Mouse (Mus musculus): ENCODE measurements at regions not wholly inside any gene's neighbourhood (a gene's known extent, or its start where the extent isn't known, plus 50 kb on each side); places are given as distances from the start of the nearest gene placed in this dataset.

DNA sequence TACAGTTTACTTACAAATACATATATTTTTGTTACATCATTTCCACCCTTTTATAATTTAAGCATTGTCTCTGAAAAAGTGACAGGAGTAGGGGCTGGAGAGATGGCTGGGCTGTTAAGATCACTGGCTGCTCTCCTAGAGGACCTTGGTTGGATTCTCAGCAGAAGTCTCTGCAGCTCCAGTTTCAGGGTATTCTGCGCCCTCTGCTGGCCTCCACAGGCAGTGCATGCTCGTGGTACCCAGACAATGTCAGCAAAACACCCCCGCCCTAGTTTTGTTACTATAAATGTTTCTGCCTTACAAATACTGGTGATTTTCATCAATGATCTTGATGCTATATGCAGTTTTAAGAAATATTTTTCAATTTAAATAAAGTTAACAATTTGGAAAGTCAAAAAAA, 190.7 kb upstream of the Tas2r134 start:
- Histone ChIP-seq H3K27ac (no peak overlapping the region), H3K36me3 (ENCODE audit: insufficient read depth, low read length) (no peaks in the 10 kb centered on the region)
- WGBS = 39% methylated on average over 3 of the region's 3 CpGs

DNA sequence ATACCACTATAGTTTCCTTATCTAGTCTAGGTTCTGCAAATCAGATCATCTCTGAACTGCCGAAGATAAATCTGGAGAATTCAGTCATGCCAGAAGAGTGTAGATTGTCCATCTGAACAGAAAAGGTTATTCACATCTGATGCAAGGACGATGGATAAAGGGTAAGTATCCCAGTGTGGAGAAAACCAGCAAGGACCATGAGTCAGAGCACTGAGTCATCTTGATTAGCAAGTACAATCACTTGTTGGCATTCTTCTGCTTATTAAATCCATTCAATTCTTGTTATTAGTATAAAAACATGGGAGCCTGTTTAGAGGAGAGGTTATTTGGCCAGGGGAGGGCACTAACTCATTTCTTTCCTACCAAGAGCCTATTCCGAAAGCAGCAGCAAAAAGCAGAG, 195.7 kb upstream of the Tas2r134 start:
- no peak for TF ChIP-seq CTCF (IDR thresholded peaks at IDR 0.05; ENCODE audit: low read depth)
- no peak overlapping the region for H3K27ac ChIP-seq

More for the DNA sequence above, 190.7 kb upstream of the Tas2r134 start:
- no peaks in the 10 kb centered on the region for H3K4me1 ChIP-seq (ENCODE audit: insufficient read depth, low read length)
- no peak for ATAC-seq
- TF ChIP-seq CTCF (IDR thresholded peaks at IDR 0.05; ENCODE audit: low read depth) = peak; percentile 61
- H3K4me2 ChIP-seq (ENCODE audit: low read depth, low read length) = no peak overlapping the region
- H3K9ac ChIP-seq (replicated peaks; ENCODE audit: low read length) = no peak overlapping the region
- H3K4me3 ChIP-seq (ENCODE audit: low read length) = no peak overlapping the region
- H3K9me3 ChIP-seq (ENCODE audit: low read length) = no peaks in the 10 kb centered on the region
- DNase-seq (ENCODE audit: low spot score) = peak; percentile 38
- H3K27me3 ChIP-seq (ENCODE audit: insufficient read depth, low read length) = no peaks in the 10 kb centered on the region

DNA sequence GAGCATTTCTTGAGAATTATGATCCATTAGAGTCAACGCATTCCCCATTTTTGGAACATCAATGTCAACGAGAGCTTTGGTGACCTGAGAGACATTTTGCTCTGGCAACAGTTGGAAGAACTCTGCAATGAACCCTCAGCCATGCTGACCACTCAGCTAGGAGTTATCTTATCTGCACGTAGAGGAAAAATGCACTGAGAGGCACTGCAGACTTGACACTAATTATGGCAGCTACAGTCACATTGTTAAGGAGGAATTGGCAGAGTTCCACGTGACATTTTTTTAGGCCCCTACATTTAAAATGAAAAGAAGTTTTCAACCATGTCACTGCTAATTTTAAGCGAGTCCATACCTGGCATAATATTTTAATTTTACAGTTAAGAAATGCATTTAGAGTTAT, 197.6 kb upstream of the Tas2r134 start:
- Histone ChIP-seq H3K36me3 (ENCODE audit: insufficient read depth, low read length) (no peaks in the 10 kb centered on the region), H3K27me3 (ENCODE audit: insufficient read depth, low read length) (no peaks in the 10 kb centered on the region), H3K4me1 (ENCODE audit: insufficient read depth, low read length) (no peaks in the 10 kb centered on the region), H3K9ac (replicated peaks; ENCODE audit: low read length) (no peak overlapping the region), H3K27ac (no peak overlapping the region), H3K4me3 (ENCODE audit: low read length) (no peak overlapping the region), H3K9me3 (ENCODE audit: low read length) (no peaks in the 10 kb centered on the region), H3K4me2 (ENCODE audit: low read depth, low read length) (no peak overlapping the region)
- 65% methylated on average over 5 of the region's 5 CpGs for WGBS
- DNase-seq (ENCODE audit: low spot score) = no peak
- no peak for ATAC-seq
- TF ChIP-seq CTCF (IDR thresholded peaks at IDR 0.05; ENCODE audit: low read depth) = no peak

More for the DNA sequence above, 195.7 kb upstream of the Tas2r134 start:
- WGBS = 89% methylated on average over 3 of the region's 3 CpGs
- no peaks in the 10 kb centered on the region for H3K27me3 ChIP-seq (ENCODE audit: insufficient read depth, low read length)
- H3K9ac ChIP-seq (replicated peaks; ENCODE audit: low read length) = no peak overlapping the region
- DNase-seq (ENCODE audit: low spot score) = no peak
- H3K4me1 ChIP-seq (ENCODE audit: insufficient read depth, low read length) = no peaks in the 10 kb centered on the region
- no peaks in the 10 kb centered on the region for H3K36me3 ChIP-seq (ENCODE audit: insufficient read depth, low read length)
- no peak overlapping the region for H3K4me2 ChIP-seq (ENCODE audit: low read depth, low read length)
- ATAC-seq = no peak
- no peak overlapping the region for H3K4me3 ChIP-seq (ENCODE audit: low read length)
- no peaks in the 10 kb centered on the region for H3K9me3 ChIP-seq (ENCODE audit: low read length)

DNA sequence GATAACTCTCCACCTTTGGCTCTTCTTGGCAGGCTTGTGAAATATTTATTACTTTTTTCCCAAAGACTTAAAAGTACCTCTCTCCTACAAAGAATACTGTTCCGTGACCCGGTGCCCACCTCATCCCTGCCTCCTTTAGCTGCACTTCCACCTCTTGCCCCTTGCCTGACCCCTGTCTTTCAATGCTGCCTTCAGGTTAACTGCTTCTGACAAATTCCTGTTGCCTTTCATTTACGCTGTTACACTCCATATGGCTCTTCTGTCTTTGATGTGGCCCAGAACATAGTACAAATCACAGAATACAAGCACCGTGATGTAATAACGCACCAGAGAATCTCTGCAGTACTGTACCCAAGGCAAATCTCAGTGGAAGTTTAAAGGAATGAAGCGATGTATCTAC, 204.9 kb upstream of the Tas2r134 start:
- no peaks in the 10 kb centered on the region for H3K9me3 ChIP-seq (ENCODE audit: low read length)
- no peak overlapping the region for H3K27ac ChIP-seq
- H3K27me3 ChIP-seq (ENCODE audit: insufficient read depth, low read length) = no peaks in the 10 kb centered on the region
- ATAC-seq = no peak
- H3K36me3 ChIP-seq (ENCODE audit: insufficient read depth, low read length) = no peaks in the 10 kb centered on the region
- no peak for TF ChIP-seq CTCF (IDR thresholded peaks at IDR 0.05; ENCODE audit: low read depth)
- no peaks in the 10 kb centered on the region for H3K4me1 ChIP-seq (ENCODE audit: insufficient read depth, low read length)
- H3K4me2 ChIP-seq (ENCODE audit: low read depth, low read length) = no peak overlapping the region
- H3K4me3 ChIP-seq (ENCODE audit: low read length) = no peak overlapping the region
- WGBS = 61% methylated on average over 6 of the region's 6 CpGs
- H3K9ac ChIP-seq (replicated peaks; ENCODE audit: low read length) = no peak overlapping the region
- no peak for DNase-seq (ENCODE audit: low spot score)

DNA sequence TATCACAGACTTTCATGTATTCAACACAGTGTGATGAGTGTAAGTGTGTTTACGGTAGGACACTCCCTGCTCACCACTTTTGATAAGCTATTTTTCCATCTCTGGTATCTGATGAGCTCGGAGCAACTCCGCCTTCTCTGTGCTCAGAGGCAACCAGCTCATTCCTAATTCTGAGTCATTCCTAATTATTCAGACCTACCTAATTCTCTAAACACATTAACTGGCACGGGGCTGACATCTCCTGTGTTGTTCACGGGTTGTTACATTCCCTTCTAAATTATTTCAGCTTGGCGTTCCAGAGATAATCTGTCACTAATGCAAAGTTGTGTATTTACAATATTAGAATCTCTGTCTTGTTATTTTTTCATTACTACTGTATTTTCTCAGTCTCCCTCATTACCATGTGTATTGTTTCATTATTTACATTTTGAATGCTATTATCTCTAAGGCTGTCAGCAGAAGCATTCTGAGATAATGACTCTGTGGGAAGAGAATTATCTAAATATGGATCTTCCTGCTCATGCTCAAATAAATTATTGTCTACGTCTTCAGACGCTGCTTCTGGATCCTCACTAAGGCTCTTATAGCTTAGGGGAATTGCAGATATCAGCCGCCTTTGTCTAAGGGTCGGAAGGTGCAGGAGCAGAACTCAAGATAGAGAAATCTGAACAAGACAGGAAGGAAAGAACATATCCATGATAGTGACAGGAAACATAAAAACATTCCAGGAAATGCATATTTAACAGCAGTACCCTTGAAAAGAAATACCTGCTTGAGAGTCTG, 209.2 kb upstream of the Tas2r134 start:
- H3K9ac ChIP-seq (replicated peaks; ENCODE audit: low read length) = no peak overlapping the region
- DNase-seq (ENCODE audit: low spot score) = no peak
- no peaks in the 10 kb centered on the region for H3K4me1 ChIP-seq (ENCODE audit: insufficient read depth, low read length)
- H3K27me3 ChIP-seq (ENCODE audit: insufficient read depth, low read length) = no peaks in the 10 kb centered on the region
- H3K9me3 ChIP-seq (ENCODE audit: low read length) = no peaks in the 10 kb centered on the region
- no peaks in the 10 kb centered on the region for H3K36me3 ChIP-seq (ENCODE audit: insufficient read depth, low read length)
- WGBS = 60% methylated on average over 10 of the region's 10 CpGs
- ATAC-seq = no peak
- no peak overlapping the region for H3K4me3 ChIP-seq (ENCODE audit: low read length)
- no peak overlapping the region for H3K4me2 ChIP-seq (ENCODE audit: low read depth, low read length)
- no peak overlapping the region for H3K27ac ChIP-seq
- no peak for TF ChIP-seq CTCF (IDR thresholded peaks at IDR 0.05; ENCODE audit: low read depth)

DNA sequence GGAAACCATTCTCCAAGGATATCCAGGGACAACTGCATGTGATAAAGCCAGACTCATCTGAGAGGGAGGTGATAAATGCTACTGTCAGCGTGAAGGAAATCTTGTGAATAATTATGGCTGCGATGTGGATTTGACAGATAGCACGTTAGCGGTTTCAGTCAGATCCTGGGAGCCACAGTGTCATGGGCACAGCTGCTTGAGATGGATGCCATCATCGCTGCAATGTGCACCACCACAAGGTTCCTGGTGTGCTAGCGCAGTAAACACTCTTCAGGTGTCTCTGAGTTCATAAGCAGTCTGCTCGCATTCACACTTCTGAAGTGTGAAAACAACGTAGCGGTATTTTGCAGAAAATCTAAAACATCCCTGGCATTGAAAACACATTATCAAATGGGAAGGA, 238.9 kb upstream of the Tas2r134 start:
- Histone ChIP-seq H3K4me3 (ENCODE audit: low read length) (no peak overlapping the region), H3K9me3 (ENCODE audit: low read length) (no peaks in the 10 kb centered on the region), H3K4me1 (ENCODE audit: insufficient read depth, low read length) (no peaks in the 10 kb centered on the region), H3K27me3 (ENCODE audit: insufficient read depth, low read length) (no peaks in the 10 kb centered on the region), H3K27ac (no peak overlapping the region), H3K9ac (replicated peaks; ENCODE audit: low read length) (no peak overlapping the region), H3K4me2 (ENCODE audit: low read depth, low read length) (no peak overlapping the region), H3K36me3 (ENCODE audit: insufficient read depth, low read length) (no peaks in the 10 kb centered on the region)
- TF ChIP-seq CTCF (IDR thresholded peaks at IDR 0.05; ENCODE audit: low read depth) = no peak
- DNase-seq (ENCODE audit: low spot score) (no peak), ATAC-seq (no peak)
- 78% methylated on average over 9 of the region's 9 CpGs for WGBS

DNA sequence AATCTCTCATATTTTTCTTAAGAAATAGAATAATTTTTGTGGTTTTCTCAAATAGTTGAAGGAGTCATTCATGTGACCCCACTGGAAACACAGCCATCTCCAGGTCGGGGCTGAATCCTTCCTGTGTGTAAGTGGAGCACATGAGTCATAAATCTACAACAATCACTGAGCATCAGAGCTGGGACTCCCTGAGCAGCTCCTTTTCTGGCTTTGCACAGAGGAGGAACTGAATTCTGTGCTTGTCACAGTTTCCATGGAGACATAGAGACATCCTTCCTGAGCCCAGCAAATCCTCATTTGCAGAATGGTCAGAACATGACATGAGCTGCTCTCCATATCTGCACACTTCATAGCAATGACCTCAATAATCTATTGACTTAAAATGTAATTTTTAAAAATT, 238.2 kb upstream of the Rnd3 start:
- Histone ChIP-seq H3K36me3 (ENCODE audit: insufficient read depth, low read length) (no peaks in the 10 kb centered on the region), H3K27ac (no peak overlapping the region), H3K4me2 (ENCODE audit: low read depth, low read length) (no peak overlapping the region), H3K27me3 (ENCODE audit: insufficient read depth, low read length) (no peaks in the 10 kb centered on the region), H3K9ac (replicated peaks; ENCODE audit: low read length) (no peak overlapping the region), H3K9me3 (ENCODE audit: low read length) (no peaks in the 10 kb centered on the region), H3K4me3 (ENCODE audit: low read length) (no peak overlapping the region), H3K4me1 (ENCODE audit: insufficient read depth, low read length) (no peaks in the 10 kb centered on the region)
- DNase-seq (ENCODE audit: low spot score) (peak; percentile 11), ATAC-seq (no peak)
- WGBS = 24% methylated on average over 1 of the region's 1 CpGs
- TF ChIP-seq CTCF (IDR thresholded peaks at IDR 0.05; ENCODE audit: low read depth) = no peak
